Mouse (Mus musculus) spleen, adult 2 months (tissue): Measurements from ENCODE around the gene Mthfsl.
"Not testable (repeated sequence)": the region's sequence is repeated elsewhere in the genome, so short reads cannot be mapped to it uniquely, and the experiment has no call there.

Experiments
- CTCF ChIP-seq: fragments of 200-500 bp; IDR thresholded peaks from 2 replicates; pipeline ENCODE4 v1.5.1; 2011; ENCODE audit warnings: mild to moderate bottlenecking, inconsistent platforms; ENCODE audit not compliant: insufficient read depth, insufficient read length, insufficient replicate concordance; ENCODE audit errors: extremely low read depth
- POLR2A ChIP-seq: fragments of 200-500 bp; IDR thresholded peaks from 2 replicates; pipeline ENCODE4 v1.6.1; 2011; ENCODE audit warnings: low read depth, low read length, inconsistent platforms

- not testable (repeated sequence) for TF ChIP-seq CTCF, POLR2A
Observed at GRCm38 (mm10) chr9:88728311-88728710, 8.2 kb upstream of the Mthfsl start.
